Mouse (Mus musculus) liver, postnatal 0 days (tissue): ENCODE results near the gene Ell3.

ENCODE experiments used
- CTCF ChIP-seq: sonication (generic); IDR thresholded peaks from 2 replicates; pipeline ENCODE4 v1.5.1; 2016; ENCODE audit warnings: antibody characterized with exemption, low read depth
- EP300 ChIP-seq: IDR thresholded peaks from 2 replicates; pipeline ENCODE4 v1.6.1; 2016; ENCODE audit warnings: antibody characterized with exemption, low read depth, mild to moderate bottlenecking

- no peak for TF ChIP-seq EP300
- TF ChIP-seq CTCF: no peak
Measured at GRCm38 (mm10) chr2:121455534-121455933, 11.5 kb upstream of the Ell3 start.
